Mouse (Mus musculus): Measurements from ENCODE around the gene Ankdd1b.

Ankdd1b gene

DNA sequence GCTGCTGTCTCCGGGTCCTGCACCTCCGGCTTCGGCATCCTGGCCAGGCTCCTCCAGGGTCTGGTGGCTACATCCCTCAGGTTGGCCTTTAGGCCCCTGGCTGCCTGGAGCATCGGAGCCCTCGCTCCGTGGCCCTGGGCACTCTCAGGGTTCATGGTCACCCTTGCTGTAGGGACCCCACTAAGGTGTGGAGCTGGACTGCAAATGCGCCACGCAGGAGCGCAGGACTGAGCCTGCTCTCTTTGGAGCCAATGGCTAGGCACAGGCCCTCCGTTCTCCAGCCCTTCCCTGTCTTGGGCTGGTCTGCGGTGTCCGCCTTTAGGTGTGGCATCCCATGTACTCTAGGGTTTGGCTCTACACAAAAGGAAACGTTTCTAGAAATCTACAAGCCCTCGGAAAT is at the start of gene Ankdd1b:
Gene Ankdd1b, minus strand, starts transcription at position 242 of the 400 bp plus-strand sequence.
- DNase-seq (ENCODE audit: low spot score in 2 of 2): no peak

DNA sequence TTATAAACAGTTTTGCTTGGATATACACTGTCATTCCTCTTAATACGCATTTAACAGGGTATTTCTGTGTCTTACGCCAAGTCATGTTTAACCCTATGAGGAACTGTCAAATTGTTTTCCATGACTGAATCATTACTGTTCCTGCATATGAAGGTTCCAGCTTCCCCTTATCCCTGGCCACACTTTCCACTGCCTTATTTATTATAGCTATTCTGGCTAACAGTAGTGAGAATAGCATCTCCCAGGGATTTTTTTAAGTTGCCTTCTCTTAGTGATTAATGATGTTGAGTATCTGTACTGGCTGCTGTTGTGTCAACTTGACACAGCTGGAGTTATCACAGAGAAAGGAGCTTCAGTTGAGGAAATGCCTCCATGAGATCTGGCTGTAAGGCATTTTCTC is 46.3 kb upstream of the Ankdd1b start:
- DNase-seq (ENCODE audit: low spot score in 2 of 2): no peak

DNA sequence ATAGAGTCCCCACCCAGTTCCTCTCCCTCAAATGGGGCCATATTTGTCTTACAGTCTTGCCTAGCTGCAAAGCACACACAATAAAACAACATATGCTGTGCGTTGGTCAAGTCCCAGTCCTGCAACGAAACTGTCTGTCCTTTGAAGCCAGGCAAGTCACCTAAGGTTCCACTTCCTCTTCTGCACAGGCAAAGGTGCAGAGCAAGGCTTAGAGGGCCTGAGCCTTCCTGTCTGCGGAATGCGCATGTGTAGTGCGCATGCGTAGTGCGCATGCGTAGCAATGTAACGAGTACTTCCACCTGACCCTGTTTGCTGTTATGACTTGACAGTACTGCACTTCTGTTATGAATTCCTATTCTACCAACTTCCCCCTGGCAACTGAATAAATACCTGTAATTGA is 45.3 kb upstream of the Ankdd1b start:
- no peak for DNase-seq (ENCODE audit: low spot score in 2 of 2)

DNA sequence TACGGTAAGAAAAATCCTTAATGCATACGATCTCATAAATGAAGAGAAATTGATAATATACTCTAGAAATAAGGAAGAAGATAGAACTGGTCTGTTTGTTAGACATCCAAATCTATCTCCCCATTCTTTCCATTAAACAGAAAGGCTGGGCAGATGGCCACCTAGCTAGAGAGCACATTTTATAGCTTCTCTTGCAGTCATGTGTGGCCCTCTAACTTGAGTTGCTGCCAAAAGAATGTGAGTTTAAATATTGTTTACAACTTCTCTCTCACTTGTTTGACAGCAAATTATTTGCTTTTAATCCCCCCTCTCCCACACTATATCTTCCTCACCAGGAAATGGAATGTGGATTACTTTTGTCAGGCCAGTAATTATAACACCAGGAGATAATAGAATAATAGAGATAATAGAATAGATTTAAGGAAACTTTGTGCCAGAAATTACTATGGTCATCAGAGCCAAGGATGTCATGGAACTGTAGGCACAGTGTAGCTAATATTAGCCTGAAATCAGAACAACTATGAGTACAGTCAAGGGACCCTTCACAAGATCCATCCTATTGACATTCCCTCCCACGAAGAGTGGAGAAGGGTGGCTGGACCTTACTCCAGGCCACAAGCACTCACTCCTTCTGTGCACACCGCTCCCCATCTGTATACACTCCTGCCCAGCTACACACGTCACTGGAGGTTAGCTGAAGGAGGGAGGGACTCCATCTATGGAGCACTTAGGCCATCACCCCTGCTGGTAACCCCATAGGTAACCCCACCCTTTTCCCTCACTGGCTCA is 43.4 kb upstream of the Ankdd1b start:
- no peak for DNase-seq (ENCODE audit: low spot score in 2 of 2)

- no peak for DNase-seq (ENCODE audit: low spot score in 2 of 2)
Observed at GRCm38 (mm10) chr13:96511893-96512292, 40.9 kb upstream of the Ankdd1b start.

DNA sequence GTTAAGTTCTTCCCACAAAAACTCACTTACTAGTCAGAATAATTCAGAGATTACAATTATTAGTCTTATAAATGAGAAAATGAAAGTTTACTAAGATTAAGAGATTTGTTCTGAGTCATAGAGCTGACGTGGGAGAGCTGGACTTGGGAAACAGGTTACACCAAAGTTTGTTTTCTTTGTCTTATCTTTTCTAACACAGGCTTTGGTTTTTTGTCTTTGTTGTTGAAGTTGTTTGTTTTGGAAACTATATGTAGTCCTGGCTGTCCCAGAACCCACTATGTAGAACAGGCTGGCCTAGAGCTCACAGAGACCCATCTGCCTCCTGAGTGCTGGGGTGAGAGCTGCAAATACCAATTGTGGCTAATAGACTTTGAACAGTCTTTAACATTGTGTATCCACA is 40.3 kb upstream of the Ankdd1b start:
- no peak for DNase-seq (ENCODE audit: low spot score in 2 of 2)

DNA sequence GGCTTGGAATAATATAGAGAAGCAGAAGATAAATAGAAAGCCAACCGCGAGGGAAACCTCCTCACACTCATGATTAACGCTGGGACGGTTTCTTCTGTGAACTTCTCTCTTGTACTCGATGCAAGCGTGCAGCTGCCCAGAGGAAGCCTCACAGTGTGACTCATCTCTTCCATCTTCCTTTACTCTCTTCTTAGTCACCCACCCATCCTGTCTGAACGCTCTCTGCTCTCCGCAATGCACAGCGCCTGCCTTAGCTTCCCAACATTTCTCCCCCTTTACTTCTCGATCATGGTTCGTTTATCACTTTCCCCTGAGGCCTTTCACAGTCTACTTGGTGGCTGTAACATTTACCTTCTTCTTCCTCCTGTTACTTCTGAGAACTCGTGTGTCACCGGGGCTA is 39.6 kb upstream of the Ankdd1b start:
- no peak for DNase-seq (ENCODE audit: low spot score in 2 of 2)

GRCm38 (mm10) chr13:96507541-96507940 is 36.5 kb upstream of the Ankdd1b start:
- no peak for DNase-seq (ENCODE audit: low spot score in 2 of 2)

DNA sequence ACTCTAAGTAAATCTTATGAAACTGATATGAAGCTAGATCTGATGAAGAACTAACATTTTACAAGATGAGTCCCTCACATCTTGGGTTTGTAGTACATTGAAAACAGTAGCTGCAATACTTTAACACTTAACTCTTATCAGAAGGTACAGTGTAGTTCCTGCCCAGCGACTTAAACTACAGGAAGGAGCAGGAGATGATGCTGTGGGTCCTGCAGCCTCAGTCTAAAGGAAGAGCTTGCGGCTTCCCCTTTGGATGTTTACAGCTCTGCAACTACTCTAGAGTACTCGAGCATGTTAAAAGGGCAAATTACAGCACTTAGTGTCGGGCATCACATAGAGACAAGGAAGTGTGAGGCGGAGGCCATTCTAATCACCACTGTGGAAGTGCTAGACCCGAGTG is 35.3 kb upstream of the Ankdd1b start:
- no peak for DNase-seq (ENCODE audit: low spot score in 2 of 2)

- DNase-seq (ENCODE audit: low spot score in 2 of 2): no peak
Observed at GRCm38 (mm10) chr13:96505661-96506060, 34.7 kb upstream of the Ankdd1b start.

DNA sequence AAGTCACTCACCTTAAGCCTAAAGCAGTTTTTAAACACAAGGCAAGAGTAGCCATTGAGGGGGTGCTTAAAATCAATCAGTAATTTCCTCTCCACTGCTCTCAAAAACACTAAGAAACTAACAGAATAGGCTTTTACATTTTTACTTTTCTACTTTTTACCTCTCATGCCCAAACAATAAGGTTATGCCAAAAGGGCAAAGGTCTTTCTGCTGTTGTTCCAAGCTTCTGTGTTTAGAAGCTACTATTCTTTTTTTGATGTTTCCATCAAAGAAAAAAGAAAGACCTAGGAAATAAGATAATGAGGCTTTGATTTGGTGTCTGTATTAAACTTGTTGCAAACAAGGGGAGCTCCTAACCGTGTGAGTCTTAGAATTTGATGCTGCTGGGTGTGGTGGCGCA is 28.9 kb upstream of the Ankdd1b start:
- no peak for DNase-seq (ENCODE audit: low spot score in 2 of 2)

DNA sequence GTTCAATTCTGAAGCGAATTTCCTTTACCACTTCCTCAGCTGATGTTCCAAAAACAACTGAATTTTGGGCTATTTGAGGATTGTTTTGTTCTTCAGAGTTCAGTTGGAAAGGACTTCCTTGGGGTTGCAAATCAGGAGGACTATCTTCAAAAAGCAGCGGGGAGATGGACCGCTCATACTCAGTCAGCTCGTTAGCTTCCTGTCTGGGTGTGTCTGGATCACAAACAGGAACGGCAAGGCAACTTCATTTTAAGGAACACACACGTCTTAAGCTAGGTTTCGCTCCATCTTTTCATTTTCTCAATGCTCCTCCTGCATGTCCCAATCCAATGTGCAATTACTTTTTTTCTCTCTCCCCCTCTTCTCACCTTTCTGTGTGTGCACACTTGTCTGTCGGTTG is 25.6 kb upstream of the Ankdd1b start:
- no peak for DNase-seq (ENCODE audit: low spot score in 2 of 2)

DNA sequence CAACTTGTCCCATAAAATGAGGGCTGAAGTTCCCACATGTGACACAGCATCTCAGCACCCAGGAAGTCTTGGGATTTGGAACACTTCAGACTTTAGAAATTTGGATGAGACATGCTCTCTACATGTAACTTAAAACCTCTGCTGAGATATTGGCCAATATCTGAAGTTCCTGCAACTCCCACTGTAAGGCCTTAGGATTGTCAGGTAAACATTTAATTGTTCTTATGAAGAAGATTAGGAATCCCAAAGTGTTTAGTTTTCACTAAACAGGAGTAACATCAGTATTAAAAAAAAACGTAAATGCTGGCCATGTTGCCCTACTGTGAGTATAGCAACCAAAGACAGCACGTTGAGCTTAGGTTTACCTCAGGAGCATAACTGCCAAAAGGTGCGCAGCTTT is 19.4 kb upstream of the Ankdd1b start, which contains the start of gene Gm17622:
Gene Gm17622, plus strand, starts transcription at position 301 of the 400 bp plus-strand sequence.
- DNase-seq (ENCODE audit: low spot score in 2 of 2): no peak

GRCm38 (mm10) chr13:96487968-96488367 is 17.0 kb upstream of the Ankdd1b start:
- no peak for DNase-seq (ENCODE audit: low spot score in 2 of 2)

GRCm38 (mm10) chr13:96487230-96487629 is 16.2 kb upstream of the Ankdd1b start:
- no peak for DNase-seq (ENCODE audit: low spot score in 2 of 2)

DNA sequence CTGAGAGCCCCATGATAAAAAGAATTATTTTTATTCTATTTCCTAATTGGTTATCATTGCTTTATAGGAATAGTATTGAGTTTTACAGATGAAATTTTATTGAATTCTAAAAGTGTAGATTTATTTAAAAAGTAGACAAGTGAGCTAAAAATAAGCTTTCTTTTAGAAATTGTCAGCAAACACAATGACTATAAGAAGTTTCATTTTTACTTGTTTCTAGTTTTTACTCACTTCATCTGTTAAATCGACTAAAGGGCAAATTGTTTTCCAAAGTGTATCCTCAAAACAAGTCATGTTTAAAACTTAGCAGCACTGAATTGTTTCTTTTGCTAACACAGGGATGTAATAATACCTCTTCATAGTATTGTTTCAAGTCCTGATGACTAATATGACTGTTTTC is 8.0 kb upstream of the Ankdd1b start:
- no peak for DNase-seq (ENCODE audit: low spot score in 2 of 2)

DNA sequence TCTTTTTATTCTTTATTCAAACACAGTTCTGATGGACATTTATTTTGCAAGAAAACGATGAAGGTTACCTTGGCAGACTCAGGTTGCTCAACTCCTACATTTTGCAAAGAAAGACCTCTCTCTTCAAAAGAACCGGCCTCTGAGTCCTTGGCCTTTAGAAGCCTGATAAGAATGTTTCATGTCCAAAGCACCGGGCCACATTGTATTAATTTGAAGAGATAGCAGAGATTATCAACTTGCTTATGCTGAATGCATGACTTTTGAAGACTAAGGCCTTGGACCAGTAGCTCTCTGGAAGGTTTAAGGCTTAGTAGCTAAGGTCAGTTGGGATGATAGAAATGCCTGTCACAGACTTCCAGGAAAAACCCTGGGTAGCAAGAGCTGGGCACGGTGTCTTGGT is 6.2 kb upstream of the Ankdd1b start:
- no peak for DNase-seq (ENCODE audit: low spot score in 2 of 2)

DNA sequence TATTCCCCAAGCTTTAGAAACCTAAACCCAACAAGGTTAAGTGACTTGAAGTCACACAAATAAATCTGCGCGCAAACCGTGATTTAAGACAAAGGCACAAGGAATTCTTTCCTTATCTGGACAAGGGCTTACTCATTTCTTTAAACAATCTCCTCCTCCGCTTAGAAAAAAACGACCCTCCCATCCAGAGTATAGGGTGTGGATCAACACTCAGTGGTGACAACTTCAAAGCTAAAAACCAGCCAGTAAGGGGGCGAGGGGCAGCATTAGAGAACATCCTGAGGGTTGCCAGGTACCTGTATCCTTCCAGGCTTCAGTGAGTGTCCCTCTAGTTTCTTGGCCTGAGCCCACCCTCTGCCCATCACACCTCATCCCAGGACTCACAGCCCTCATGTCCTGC is 442 bp downstream of the Ankdd1b start:
- no peak for DNase-seq (ENCODE audit: low spot score in 2 of 2)

DNA sequence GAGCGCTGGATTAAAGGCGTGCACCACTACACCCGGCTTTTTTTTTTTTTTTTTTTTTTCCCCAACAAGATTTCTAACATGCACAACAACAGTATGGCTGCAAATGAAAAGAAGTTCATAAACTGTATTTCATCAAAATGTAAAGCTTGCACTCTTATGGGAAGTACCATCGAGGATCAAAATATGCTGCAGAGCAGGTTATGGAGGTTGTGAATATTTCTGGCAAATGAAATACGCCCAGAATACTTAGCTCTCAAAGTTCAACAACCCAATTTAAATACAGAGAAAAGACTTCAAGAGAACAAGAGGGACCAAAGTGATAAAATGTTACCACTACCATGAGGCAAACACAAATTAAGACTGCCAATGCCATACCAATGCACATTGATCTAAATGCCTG is 2.3 kb downstream of the Ankdd1b start:
- DNase-seq (ENCODE audit: low spot score in 2 of 2): no peak

GRCm38 (mm10) chr13:96465315-96465714 is 5.7 kb downstream of the Ankdd1b start:
- no peak for DNase-seq (ENCODE audit: low spot score in 2 of 2)

GRCm38 (mm10) chr13:96462644-96463043 is 8.4 kb downstream of the Ankdd1b start:
- DNase-seq (ENCODE audit: low spot score in 2 of 2): no peak

- DNase-seq (ENCODE audit: low spot score in 2 of 2): no peak
Observed at GRCm38 (mm10) chr13:96458606-96459005, 12.4 kb downstream of the Ankdd1b start.

DNA sequence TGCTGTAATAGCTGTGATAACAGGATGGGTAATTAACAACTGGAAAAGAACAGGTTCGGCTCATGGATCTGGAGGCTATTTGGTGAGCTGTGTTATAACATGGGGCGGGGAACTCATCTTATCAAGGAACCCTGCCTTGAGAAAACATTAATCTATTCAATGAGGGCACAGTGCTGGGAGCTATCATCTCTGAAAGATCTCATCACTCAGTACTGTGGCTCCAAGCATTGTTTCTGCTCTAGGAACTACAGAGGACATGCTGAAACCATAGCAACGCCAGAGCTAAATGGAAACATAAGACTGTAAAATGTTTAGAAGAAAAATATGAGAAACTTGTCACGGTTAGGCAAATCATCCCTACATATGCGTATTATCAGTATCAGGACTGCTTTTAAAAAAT is 13.0 kb downstream of the Ankdd1b start:
- no peak for DNase-seq (ENCODE audit: low spot score in 2 of 2)

DNA sequence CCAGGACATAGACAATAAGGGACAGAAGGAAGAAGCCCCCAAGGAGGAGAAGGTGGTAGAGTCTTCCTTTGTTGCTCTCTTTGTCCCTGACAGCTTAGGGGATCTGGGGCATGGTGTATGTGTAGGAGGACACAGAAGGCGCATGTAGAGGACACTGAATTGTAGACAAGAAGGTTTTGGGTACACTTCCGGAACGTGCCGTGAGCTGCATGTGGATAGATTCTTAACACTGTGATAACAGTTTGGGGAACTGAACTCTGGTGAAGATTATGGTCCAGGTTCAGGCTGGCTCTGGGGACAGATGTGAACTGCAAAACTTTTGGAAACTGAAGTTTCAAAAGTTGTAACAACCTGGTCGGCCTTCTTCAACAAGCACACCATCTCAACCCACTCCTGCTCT is 13.4 kb downstream of the Ankdd1b start:
- no peak for DNase-seq (ENCODE audit: low spot score in 2 of 2)

All from right cerebral cortex, postnatal 36 days (tissue).